In the genomic region with DNA sequence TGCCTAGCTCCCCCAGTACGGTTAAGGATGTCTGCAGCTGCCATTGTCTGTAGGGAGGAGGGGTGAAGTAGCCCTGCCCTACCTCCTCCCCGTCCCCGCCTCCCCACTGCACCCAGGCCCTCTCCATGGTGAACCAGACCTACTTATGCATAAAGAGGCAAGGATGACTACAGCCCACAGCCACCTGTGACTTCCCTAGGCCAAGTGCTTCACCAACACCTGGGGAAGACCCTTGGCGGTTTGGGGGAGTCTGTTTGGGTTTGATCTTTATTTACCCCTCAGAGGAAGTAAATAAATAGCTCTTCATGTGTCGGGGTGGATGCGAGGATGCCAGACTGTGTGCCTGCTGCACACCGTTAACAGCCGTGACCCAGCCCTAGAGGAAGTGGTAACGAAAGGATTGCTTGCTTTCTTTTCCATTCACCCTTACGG, we compare ENCODE assay signal across 9 mouse cellular contexts. TPM values are rescaled to one million over a fixed set of nuclear protein-coding genes. Genes with fewer than 3 reads are reported as not detected.
DNase-seq lines count a peak whose midpoint lies in the region; ATAC-seq and TF ChIP-seq lines count a peak whose summit lies in the region.
"Had no signal": no experiment of that assay in that cellular context is flagged by ENCODE, and none has a peak within 500 bp of the region (broad histone marks: within the 10 kb centered on the region; RNA-seq: fewer than 3 reads in every experiment).

No protein-coding gene starts in this region.

- peaks cover 93% of the 10 kb centered on the region for H3K4me1 ChIP-seq in E14TG2a.4 (replicated peaks; ENCODE audit: low read depth, low read length)
- H3K4me1 ChIP-seq: forebrain, embryonic 15.5 days had no signal

- H3K36me3 ChIP-seq in E14TG2a.4 (ENCODE audit: insufficient read depth, low read length): no peaks in the 10 kb centered on the region
- H3K36me3 ChIP-seq: forebrain, embryonic 15.5 days; lung, embryonic 15.5 days had no signal

- DNase-seq in CD4-positive helper T cell, adult 2 months (ENCODE audit: low read depth, low spot score): peak; percentile 91
- no peak for DNase-seq in cerebellum, postnatal 14 days
- no peak for DNase-seq in layer of hippocampus, postnatal 10 days (ENCODE audit: low spot score in 2 of 2)
- DNase-seq in cerebellum, postnatal 36 days: no peak

- no peaks in the 10 kb centered on the region for H3K27me3 ChIP-seq in E14TG2a.4 (ENCODE audit: insufficient read depth, low read length)
- H3K27me3 ChIP-seq: forebrain, embryonic 15.5 days; lung, embryonic 15.5 days had no signal

- TF ChIP-seq CTCF in E14TG2a.4 (conservative IDR thresholded peaks at IDR 0.05; ENCODE audit: low read length): no peak

- H3K9me3 ChIP-seq in E14TG2a.4 (ENCODE audit: low read length): no peaks in the 10 kb centered on the region
- H3K9me3 ChIP-seq: forebrain, embryonic 15.5 days; lung, embryonic 15.5 days had no signal

- peak; percentile 87 for ATAC-seq in inflammation-experienced regulatory T-cells, adult 6 months
- peak; percentile 65 for ATAC-seq in neutrophil, adult 5-6 weeks (ENCODE audit: extremely low read depth, insufficient number of reproducible peaks, low FRiP score, poor library complexity, severe bottlenecking)
- ATAC-seq: forebrain, embryonic 15.5 days had no signal

- peak overlapping the region; percentile 65 for H3K4me3 ChIP-seq in E14TG2a.4 (replicated peaks; ENCODE audit: low read length)
- H3K4me3 ChIP-seq: forebrain, embryonic 15.5 days; lung, embryonic 15.5 days had no signal

RNA-seq across cellular contexts. Expression of gene Ccnd3, which starts 26.6 kb away (rescaled TPM):
- 100 to 1,000 TPM; 124 to 141 (median 130) TPM for polyA plus RNA-seq in inflammation-experienced regulatory T-cells, adult 6 months (2017; shearing (Covaris generic))
- total RNA-seq in neutrophil, adult 5-6 weeks (2017): 215 and 232 TPM in 2 replicates
- total RNA-seq in layer of hippocampus, postnatal 10 days (2021): 10 to 100 TPM; 34.7 to 39.6 TPM

RNA-seq across cellular contexts. Expression of gene Taf8, which starts 29.3 kb away (rescaled TPM):
- polyA plus RNA-seq in inflammation-experienced regulatory T-cells, adult 6 months (2017; shearing (Covaris generic)): 10 to 100 TPM; 56.9 to 80.8 (median 70.0) TPM
- total RNA-seq in neutrophil, adult 5-6 weeks (2017): 78.6 and 83.3 TPM in 2 replicates
- total RNA-seq in layer of hippocampus, postnatal 10 days (2021): 10 to 100 TPM; 16.7 to 17.0 TPM
